Mouse (Mus musculus): ENCODE measurements around the gene Itpka.
"Not testable (repeated sequence)": the region's sequence is repeated elsewhere in the genome, so short reads cannot be mapped to it uniquely, and the experiment has no call there.

Gene Itpka

GRCm38 (mm10) chr2:119741581-119742411, at the start of gene Itpka:
TSS of gene Itpka (plus strand) at chr2:119742337.
- no peak for ATAC-seq (ENCODE audit: insufficient number of reproducible peaks, low FRiP score, low TSS enrichment)

- ATAC-seq (ENCODE audit: insufficient number of reproducible peaks, low FRiP score, low TSS enrichment) = no peak
Observed at GRCm38 (mm10) chr2:119694826-119695225, 47.3 kb upstream of the Itpka start.

GRCm38 (mm10) chr2:119696111-119696510, 46.0 kb upstream of the Itpka start:
- no peak for ATAC-seq (ENCODE audit: insufficient number of reproducible peaks, low FRiP score, low TSS enrichment)

GRCm38 (mm10) chr2:119698472-119698871, 43.7 kb upstream of the Itpka start:
- ATAC-seq (ENCODE audit: insufficient number of reproducible peaks, low FRiP score, low TSS enrichment) = no peak

GRCm38 (mm10) chr2:119699962-119700361, 42.2 kb upstream of the Itpka start:
- no peak for ATAC-seq (ENCODE audit: insufficient number of reproducible peaks, low FRiP score, low TSS enrichment)

GRCm38 (mm10) chr2:119703171-119703570, 39.0 kb upstream of the Itpka start:
- no peak for ATAC-seq (ENCODE audit: insufficient number of reproducible peaks, low FRiP score, low TSS enrichment)

- no peak for ATAC-seq (ENCODE audit: insufficient number of reproducible peaks, low FRiP score, low TSS enrichment)
Observed at GRCm38 (mm10) chr2:119707676-119708075, 34.5 kb upstream of the Itpka start.

- no peak for ATAC-seq (ENCODE audit: insufficient number of reproducible peaks, low FRiP score, low TSS enrichment)
Observed at GRCm38 (mm10) chr2:119710011-119710410, 32.1 kb upstream of the Itpka start.

GRCm38 (mm10) chr2:119715868-119716267, 26.3 kb upstream of the Itpka start:
- ATAC-seq (ENCODE audit: insufficient number of reproducible peaks, low FRiP score, low TSS enrichment) = not testable (repeated sequence)

- ATAC-seq (ENCODE audit: insufficient number of reproducible peaks, low FRiP score, low TSS enrichment) = no peak
Observed at GRCm38 (mm10) chr2:119721070-119721469, 21.1 kb upstream of the Itpka start.

- no peak for ATAC-seq (ENCODE audit: insufficient number of reproducible peaks, low FRiP score, low TSS enrichment)
Observed at GRCm38 (mm10) chr2:119727762-119728416, 14.2 kb upstream of the Itpka start.

GRCm38 (mm10) chr2:119730735-119731134, 11.4 kb upstream of the Itpka start:
- ATAC-seq (ENCODE audit: insufficient number of reproducible peaks, low FRiP score, low TSS enrichment) = no peak

- no peak for ATAC-seq (ENCODE audit: insufficient number of reproducible peaks, low FRiP score, low TSS enrichment)
Observed at GRCm38 (mm10) chr2:119737124-119737523, 5.0 kb upstream of the Itpka start.

GRCm38 (mm10) chr2:119740567-119740966, 1.6 kb upstream of the Itpka start:
- no peak for ATAC-seq (ENCODE audit: insufficient number of reproducible peaks, low FRiP score, low TSS enrichment)

GRCm38 (mm10) chr2:119742461-119743175, 481 bp downstream of the Itpka start:
- no peak for ATAC-seq (ENCODE audit: insufficient number of reproducible peaks, low FRiP score, low TSS enrichment)

- no peak for ATAC-seq (ENCODE audit: insufficient number of reproducible peaks, low FRiP score, low TSS enrichment)
Observed at GRCm38 (mm10) chr2:119743176-119743807, 1.2 kb downstream of the Itpka start.

- ATAC-seq (ENCODE audit: insufficient number of reproducible peaks, low FRiP score, low TSS enrichment) = no peak
Observed at GRCm38 (mm10) chr2:119743808-119744162, 1.6 kb downstream of the Itpka start.

GRCm38 (mm10) chr2:119744163-119745111, 2.3 kb downstream of the Itpka start:
- ATAC-seq (ENCODE audit: insufficient number of reproducible peaks, low FRiP score, low TSS enrichment) = no peak

- ATAC-seq (ENCODE audit: insufficient number of reproducible peaks, low FRiP score, low TSS enrichment) = no peak
Observed at GRCm38 (mm10) chr2:119745281-119745680, 3.1 kb downstream of the Itpka start.

GRCm38 (mm10) chr2:119747554-119747953, 5.4 kb downstream of the Itpka start:
- ATAC-seq (ENCODE audit: insufficient number of reproducible peaks, low FRiP score, low TSS enrichment) = no peak

All from cerebellum, adult (tissue).